Mouse (Mus musculus): ENCODE results near the gene Ncbp1. TPM values are rescaled to one million over a fixed set of nuclear protein-coding genes. Genes with fewer than 3 reads are reported as not detected.
"Not testable (repeated sequence)": the region's sequence is repeated elsewhere in the genome, so short reads cannot be mapped to it uniquely, and the experiment has no call there.

Gene Ncbp1
- polyA plus RNA-seq, 1 experiment, result 17.0 TPM

DNA sequence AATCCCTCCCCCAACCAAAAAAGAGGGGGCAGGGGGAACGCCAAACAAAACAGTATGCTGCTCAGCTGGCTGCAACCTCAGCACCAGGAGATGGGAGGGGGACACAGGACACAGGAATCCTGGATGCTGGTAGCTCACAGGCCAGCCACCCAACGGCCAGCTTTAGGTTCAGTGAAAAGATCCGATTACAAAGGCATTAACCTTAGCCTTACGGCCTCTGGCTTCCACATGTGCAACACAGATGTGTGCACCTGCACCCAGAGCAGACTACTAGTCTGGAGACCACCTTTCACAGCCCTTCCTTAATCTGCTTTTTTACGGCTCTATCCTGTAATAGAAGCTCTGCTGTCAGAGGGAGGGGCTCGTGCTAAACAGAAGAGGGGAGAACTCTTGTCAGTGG, 42.8 kb downstream of the Ncbp1 start:
- H3K4me3 ChIP-seq (ENCODE audit: extremely low read depth, insufficient read depth, insufficient read length), result no peak overlapping the region
- no peak for TF ChIP-seq POLR2A (IDR thresholded peaks at IDR 0.05; ENCODE audit: low read depth, low read length)
- H3K27me3 ChIP-seq (ENCODE audit: control insufficient read depth, insufficient read depth, low read length), result no peaks in the 10 kb centered on the region
- H3K4me1 ChIP-seq (ENCODE audit: control insufficient read depth, insufficient read depth, insufficient read length), result no peaks in the 10 kb centered on the region
- WGBS, result 85% methylated on average over 6 of the region's 6 CpGs
- peaks cover 37% of the 10 kb centered on the region for H3K36me3 ChIP-seq (ENCODE audit: control insufficient read depth, insufficient read depth, low read length)
- no peak overlapping the region for H3K27ac ChIP-seq (ENCODE audit: insufficient read depth, low read length)
- no peak for DNase-seq (ENCODE audit: low read depth in 1 of 2, low spot score in 2 of 2)

DNA sequence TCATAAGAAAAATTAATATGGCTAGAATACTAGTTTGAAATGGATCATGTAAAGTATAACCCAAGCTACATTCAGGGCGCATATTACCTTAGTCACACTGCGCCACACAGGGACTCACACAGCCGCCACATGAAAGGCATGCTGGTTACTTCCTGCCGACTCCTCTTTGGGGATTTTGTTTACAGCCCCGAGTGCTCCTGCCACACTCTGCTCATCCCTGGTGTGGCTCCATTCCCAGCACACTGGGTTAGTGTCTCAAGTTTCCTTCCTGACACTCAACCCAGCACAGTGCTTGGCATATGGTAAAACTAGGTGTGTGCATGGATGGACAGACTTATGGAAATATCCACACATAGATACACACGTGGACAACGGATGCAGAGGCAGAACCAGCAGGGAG, 43.8 kb downstream of the Ncbp1 start:
- H3K4me1 ChIP-seq (ENCODE audit: control insufficient read depth, insufficient read depth, insufficient read length), result no peaks in the 10 kb centered on the region
- no peak for TF ChIP-seq CTCF (IDR thresholded peaks at IDR 0.05; ENCODE audit: extremely low read depth, insufficient read depth, insufficient read length, insufficient replicate concordance)
- no peak for TF ChIP-seq POLR2A (IDR thresholded peaks at IDR 0.05; ENCODE audit: low read depth, low read length)
- H3K36me3 ChIP-seq (ENCODE audit: control insufficient read depth, insufficient read depth, low read length), result peaks cover 37% of the 10 kb centered on the region
- H3K27ac ChIP-seq (ENCODE audit: insufficient read depth, low read length), result no peak overlapping the region
- no peak for DNase-seq (ENCODE audit: low read depth in 1 of 2, low spot score in 2 of 2)
- H3K27me3 ChIP-seq (ENCODE audit: control insufficient read depth, insufficient read depth, low read length), result no peaks in the 10 kb centered on the region
- whole genome bisulfite sequencing, result 75% methylated on average over 7 of the region's 7 CpGs
- no peak overlapping the region for H3K4me3 ChIP-seq (ENCODE audit: extremely low read depth, insufficient read depth, insufficient read length)

DNA sequence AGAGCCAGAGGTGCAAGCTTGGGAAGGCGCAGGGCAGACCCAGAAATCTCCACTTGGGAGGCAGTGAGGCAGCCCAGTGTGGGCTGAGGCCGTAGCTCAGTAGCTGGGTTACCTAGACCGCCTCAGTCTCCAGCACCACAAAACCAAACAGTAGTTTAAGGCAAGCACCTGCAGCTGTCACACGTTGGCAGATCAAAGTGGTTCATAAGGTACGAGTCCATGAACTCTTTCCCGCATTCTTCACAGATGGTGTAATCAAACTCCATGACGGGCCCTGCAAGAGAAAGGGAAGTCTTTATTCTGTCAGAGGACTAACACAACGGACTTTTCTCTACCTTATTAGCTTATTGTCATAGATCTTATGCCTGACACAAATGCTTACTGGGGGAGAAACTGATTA, 47.0 kb downstream of the Ncbp1 start:
- H3K4me3 ChIP-seq (ENCODE audit: extremely low read depth, insufficient read depth, insufficient read length), result no peak overlapping the region
- TF ChIP-seq CTCF (IDR thresholded peaks at IDR 0.05; ENCODE audit: extremely low read depth, insufficient read depth, insufficient read length, insufficient replicate concordance) (no peak), POLR2A (IDR thresholded peaks at IDR 0.05; ENCODE audit: low read depth, low read length) (no peak)
- no peak for DNase-seq (ENCODE audit: low read depth in 1 of 2, low spot score in 2 of 2)
- no peak overlapping the region for H3K27ac ChIP-seq (ENCODE audit: insufficient read depth, low read length)
- no peaks in the 10 kb centered on the region for H3K4me1 ChIP-seq (ENCODE audit: control insufficient read depth, insufficient read depth, insufficient read length)
- no peaks in the 10 kb centered on the region for H3K27me3 ChIP-seq (ENCODE audit: control insufficient read depth, insufficient read depth, low read length)
- 80% methylated on average over 8 of the region's 8 CpGs for WGBS
- H3K36me3 ChIP-seq (ENCODE audit: control insufficient read depth, insufficient read depth, low read length), result peaks cover 36% of the 10 kb centered on the region

DNA sequence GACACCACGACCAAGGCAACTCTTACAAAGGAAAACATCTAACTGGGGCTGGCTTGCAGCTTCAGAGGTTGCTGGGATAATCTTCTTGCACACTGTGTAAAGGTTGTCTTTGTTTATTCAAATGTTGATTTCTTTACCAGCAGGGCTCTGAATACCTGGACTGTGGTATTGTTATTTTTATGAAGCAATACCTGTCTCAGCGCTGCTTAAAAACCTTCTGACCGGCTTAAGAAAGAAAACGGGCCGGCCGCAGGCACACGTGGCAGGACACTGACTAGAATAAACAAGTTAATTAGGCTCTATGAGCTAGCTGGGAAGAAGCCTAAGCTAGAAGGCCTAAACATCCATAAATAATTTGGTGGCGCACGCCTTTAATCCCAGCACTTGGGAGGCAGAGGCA, 47.5 kb downstream of the Ncbp1 start:
- Histone ChIP-seq H3K27me3 (ENCODE audit: control insufficient read depth, insufficient read depth, low read length) (no peaks in the 10 kb centered on the region), H3K4me3 (ENCODE audit: extremely low read depth, insufficient read depth, insufficient read length) (no peak overlapping the region), H3K27ac (ENCODE audit: insufficient read depth, low read length) (no peak overlapping the region), H3K36me3 (ENCODE audit: control insufficient read depth, insufficient read depth, low read length) (peaks cover 41% of the 10 kb centered on the region), H3K4me1 (ENCODE audit: control insufficient read depth, insufficient read depth, insufficient read length) (no peaks in the 10 kb centered on the region)
- no peak for DNase-seq (ENCODE audit: low read depth in 1 of 2, low spot score in 2 of 2)
- no peak for TF ChIP-seq POLR2A (IDR thresholded peaks at IDR 0.05; ENCODE audit: low read depth, low read length)
- 95% methylated on average over 9 of the region's 9 CpGs for WGBS

DNA sequence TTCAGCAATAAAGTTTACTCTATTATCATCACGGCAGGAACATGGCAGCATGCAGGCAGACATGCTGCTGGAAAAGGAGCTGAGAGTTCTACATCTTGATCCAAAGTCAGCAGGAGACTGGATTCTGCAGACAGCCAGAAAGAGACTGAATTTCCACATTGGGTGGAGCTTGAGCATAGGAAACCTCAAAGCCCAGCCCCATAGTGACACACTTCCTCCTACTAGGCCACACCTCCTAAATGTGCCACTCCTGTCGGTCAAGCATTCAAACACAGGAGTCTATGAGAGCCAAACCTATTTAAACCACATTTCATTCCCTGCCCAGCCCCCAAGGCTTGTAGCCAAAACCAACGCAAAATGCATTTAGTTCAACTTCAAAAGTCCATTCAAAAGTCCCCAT, 48.1 kb downstream of the Ncbp1 start:
- Histone ChIP-seq H3K4me1 (ENCODE audit: control insufficient read depth, insufficient read depth, insufficient read length) (no peaks in the 10 kb centered on the region), H3K36me3 (ENCODE audit: control insufficient read depth, insufficient read depth, low read length) (peaks cover 39% of the 10 kb centered on the region), H3K27ac (ENCODE audit: insufficient read depth, low read length) (no peak overlapping the region), H3K27me3 (ENCODE audit: control insufficient read depth, insufficient read depth, low read length) (no peaks in the 10 kb centered on the region), H3K4me3 (ENCODE audit: extremely low read depth, insufficient read depth, insufficient read length) (no peak overlapping the region)
- DNase-seq (ENCODE audit: low read depth in 1 of 2, low spot score in 2 of 2), result no peak
- TF ChIP-seq CTCF (IDR thresholded peaks at IDR 0.05; ENCODE audit: extremely low read depth, insufficient read depth, insufficient read length, insufficient replicate concordance), result no peak
- 75% methylated on average over 3 of the region's 3 CpGs for WGBS

DNA sequence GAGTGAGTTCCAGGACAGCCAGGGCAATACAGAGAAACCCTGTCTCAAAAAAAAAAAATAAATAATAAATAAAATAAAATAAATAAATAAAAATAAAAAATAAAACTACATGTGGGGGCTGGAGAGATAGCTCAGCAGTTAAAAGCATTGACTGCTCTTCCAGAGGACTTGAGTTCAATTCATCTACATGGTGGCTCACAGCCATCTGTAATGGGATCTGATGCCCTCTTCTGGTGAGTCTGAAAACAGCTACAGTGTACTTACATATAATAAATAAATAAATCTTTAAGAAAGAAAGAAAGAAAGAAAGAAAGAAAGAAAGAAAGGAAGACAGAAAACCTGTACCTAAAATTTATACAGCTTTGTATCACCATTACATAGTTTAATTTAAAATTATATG, 53.6 kb downstream of the Ncbp1 start:
- H3K27ac ChIP-seq (ENCODE audit: insufficient read depth, low read length); H3K27me3 ChIP-seq (ENCODE audit: control insufficient read depth, insufficient read depth, low read length); H3K4me3 ChIP-seq (ENCODE audit: extremely low read depth, insufficient read depth, insufficient read length); DNase-seq (ENCODE audit: low read depth in 1 of 2, low spot score in 2 of 2); H3K4me1 ChIP-seq (ENCODE audit: control insufficient read depth, insufficient read depth, insufficient read length): not testable (repeated sequence)
- peaks cover 11% of the 10 kb centered on the region for H3K36me3 ChIP-seq (ENCODE audit: control insufficient read depth, insufficient read depth, low read length)

DNA sequence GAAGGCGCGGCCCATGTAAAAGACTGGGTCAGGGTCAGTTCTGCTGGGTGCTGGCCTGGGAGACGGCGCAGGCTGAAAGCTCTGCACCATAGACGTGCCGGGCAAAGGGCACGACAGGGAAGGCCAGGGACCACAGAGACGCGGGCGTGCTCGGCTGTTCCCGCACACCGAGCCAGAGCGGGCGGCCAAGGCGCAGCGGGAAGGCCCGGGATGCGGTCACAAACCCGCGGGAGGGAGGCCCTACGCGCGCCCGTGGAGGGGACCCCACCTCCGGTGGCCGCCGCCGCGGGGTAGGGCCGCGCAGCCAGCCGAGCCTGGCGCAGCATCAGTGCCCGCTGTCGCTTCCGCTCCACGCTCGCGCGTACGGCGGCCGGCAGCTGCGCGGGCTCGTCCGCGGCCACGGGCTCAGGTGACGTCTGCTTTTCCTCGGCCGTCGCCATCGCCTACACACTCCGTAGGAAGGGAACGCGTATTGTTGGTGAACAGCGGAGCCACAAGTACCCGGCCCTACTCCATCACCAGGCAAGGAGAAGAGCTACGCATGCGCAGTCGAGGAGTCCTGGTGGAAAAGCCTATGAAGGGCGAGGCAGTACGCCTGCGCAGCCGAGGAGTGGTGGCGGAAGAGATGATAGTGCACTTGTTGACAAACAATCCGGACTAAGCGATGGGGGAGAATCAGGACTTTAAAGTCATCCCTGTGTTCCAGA, 57.5 kb downstream of the Ncbp1 start, which contains the start of gene Xpa:
TSS of gene Xpa (minus strand) at position 531 of the 707 bp plus-strand sequence.
- H3K27me3 ChIP-seq (ENCODE audit: control insufficient read depth, insufficient read depth, low read length), result no peaks in the 10 kb centered on the region
- H3K27ac ChIP-seq (ENCODE audit: insufficient read depth, low read length), result peak within 1 kb of the TSS; percentile 89
- DNase-seq (ENCODE audit: low read depth in 1 of 2, low spot score in 2 of 2), result peak; percentile 90 to 92
- H3K4me3 ChIP-seq (ENCODE audit: extremely low read depth, insufficient read depth, insufficient read length), result peak within 1 kb of the TSS; percentile 87
- H3K36me3 ChIP-seq (ENCODE audit: control insufficient read depth, insufficient read depth, low read length), result peaks cover 3% of the 10 kb centered on the region; the same call in 1 of the 2 replicates
- TF ChIP-seq POLR2A (IDR thresholded peaks at IDR 0.05; ENCODE audit: low read depth, low read length) (peak; percentile 61; the same call in 1 of the 2 replicates), CTCF (IDR thresholded peaks at IDR 0.05; ENCODE audit: extremely low read depth, insufficient read depth, insufficient read length, insufficient replicate concordance) (no peak)
- under 1% methylated on average over 70 of the region's 70 CpGs for WGBS
- H3K4me1 ChIP-seq (ENCODE audit: control insufficient read depth, insufficient read depth, insufficient read length), result no peaks in the 10 kb centered on the region; the same call in 1 of the 2 replicates
